ENCODE assay signal across 11 mouse cellular contexts in the genomic region with DNA sequence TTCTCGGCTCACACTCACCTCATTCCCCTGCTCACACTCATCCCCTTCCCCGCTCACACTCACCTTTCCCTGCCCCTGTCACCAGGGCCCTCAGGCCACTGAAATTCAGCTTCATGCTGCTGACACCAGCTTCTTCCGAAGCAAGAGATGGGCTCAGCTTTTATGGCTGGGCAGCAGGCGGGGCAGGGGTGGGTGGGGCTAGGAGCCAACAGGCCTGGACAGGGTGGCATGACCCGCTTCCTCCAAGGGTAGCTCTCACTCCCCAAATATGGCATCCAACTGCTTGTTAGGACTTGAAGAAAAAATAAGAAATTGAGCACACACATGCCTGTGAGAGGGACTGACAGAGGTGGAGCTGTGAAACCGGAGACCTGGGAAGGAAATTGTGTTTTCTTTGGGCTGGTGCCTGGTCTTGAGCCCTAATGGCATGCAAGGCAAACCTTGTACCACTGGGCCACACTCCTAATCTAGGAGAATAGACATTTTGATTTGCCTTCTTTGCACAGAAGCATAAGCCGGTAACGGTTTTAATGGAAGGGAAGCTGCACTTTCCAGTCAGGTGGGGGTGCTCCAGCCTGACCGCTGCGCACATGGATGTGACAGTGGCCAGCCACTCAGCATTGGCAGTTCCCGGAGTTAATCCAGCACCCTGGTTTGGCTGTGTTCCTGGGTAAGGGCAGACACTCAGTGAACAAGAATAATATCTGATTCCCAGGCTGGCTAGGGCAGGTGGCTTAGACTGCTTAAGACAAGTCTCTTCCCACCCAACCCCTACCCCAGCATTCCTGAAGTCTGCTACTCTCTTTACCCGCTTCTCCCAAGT. TPM values are rescaled to one million over a fixed set of nuclear protein-coding genes. Genes with fewer than 3 reads are reported as not detected.
A peak's percentile ranks its signal among the peaks of the same experiment; 100 is the strongest.
DNase-seq lines count a peak whose midpoint lies in the region; ATAC-seq and TF ChIP-seq lines count a peak whose summit lies in the region.
"Had no signal": no experiment of that assay in that cellular context is flagged by ENCODE, and none has a peak within 500 bp of the region (broad histone marks: within the 10 kb centered on the region; RNA-seq: fewer than 3 reads in every experiment).

A gene (minus strand): TSS at position 257 of the 823 bp plus-strand sequence.

- peak; percentile 65 for DNase-seq in kidney, adult 2 months
- DNase-seq in heart, postnatal 25 days (ENCODE audit: low spot score): no peak
- peak; percentile 56 to 68 for DNase-seq in lung, postnatal 4 days
- DNase-seq in left cerebral cortex, postnatal 4 days: no peak
- DNase-seq in liver, embryonic 11.5 days (ENCODE audit: low spot score): no peak
- no peak for DNase-seq in cerebellum, postnatal 14 days

- 55% methylated on average over 12 of the region's 12 CpGs for WGBS in kidney, adult 2 months
- 62% methylated on average over 12 of the region's 12 CpGs for WGBS in kidney, embryonic 15.5 days
- WGBS in liver, embryonic 11.5 days: 69% methylated on average over 12 of the region's 12 CpGs

- peaks cover 8% of the 10 kb centered on the region; the same call in 1 of the 2 replicates for H3K4me1 ChIP-seq in kidney, adult 2 months (ENCODE audit: control insufficient read depth, insufficient read depth, low read length)
- peaks cover 12% of the 10 kb centered on the region for H3K4me1 ChIP-seq in kidney, embryonic 15.5 days
- H3K4me1 ChIP-seq in bone marrow macrophage, adult 2 months (ENCODE audit: control insufficient read depth, insufficient read depth, low read length): peaks cover 51% of the 10 kb centered on the region
- peaks cover 7% of the 10 kb centered on the region; the same call in 1 of the 2 replicates for H3K4me1 ChIP-seq in liver, embryonic 11.5 days (replicated peaks; ENCODE audit: control insufficient read depth, insufficient read depth, low read length)
- H3K4me1 ChIP-seq: intestine, embryonic 15.5 days had no signal

- H3K9me3 ChIP-seq in kidney, embryonic 15.5 days (replicated peaks): no peaks in the 10 kb centered on the region
- no peaks in the 10 kb centered on the region for H3K9me3 ChIP-seq in liver, embryonic 11.5 days (ENCODE audit: control insufficient read depth, low read length)
- H3K9me3 ChIP-seq: intestine, embryonic 15.5 days had no signal

- H3K4me3 ChIP-seq in kidney, adult 2 months (ENCODE audit: insufficient read depth, low read depth, low read length): no peak within 1 kb of the TSS
- no peak within 1 kb of the TSS for H3K4me3 ChIP-seq in kidney, embryonic 15.5 days (replicated peaks)
- H3K4me3 ChIP-seq in bone marrow macrophage, adult 2 months (ENCODE audit: insufficient read depth, low read length): no peak within 1 kb of the TSS
- H3K4me3 ChIP-seq in liver, embryonic 11.5 days (ENCODE audit: low read depth, low read length): no peak within 1 kb of the TSS
- H3K4me3 ChIP-seq: erythroblast, embryonic 14.5 days; intestine, embryonic 15.5 days had no signal

- H3K27ac ChIP-seq in kidney, adult 2 months (ENCODE audit: insufficient read depth, low read depth, low read length): no peak within 1 kb of the TSS
- no peak within 1 kb of the TSS for H3K27ac ChIP-seq in kidney, embryonic 15.5 days
- H3K27ac ChIP-seq in bone marrow macrophage, adult 2 months (ENCODE audit: insufficient read depth, low read depth, low read length): peak within 1 kb of the TSS; percentile 70
- H3K27ac ChIP-seq in liver, embryonic 11.5 days (ENCODE audit: low read depth, low read length): no peak within 1 kb of the TSS
- H3K27ac ChIP-seq: intestine, embryonic 15.5 days had no signal

- TF ChIP-seq CTCF in kidney, adult 2 months (conservative IDR thresholded peaks at IDR 0.05; ENCODE audit: insufficient read depth, insufficient read length, low read depth, low read length): no peak
- TF ChIP-seq CTCF in bone marrow macrophage, adult 2 months (IDR thresholded peaks at IDR 0.05; ENCODE audit: low read depth, low read length): no peak

- no peak for TF ChIP-seq POLR2A in kidney, adult 2 months (IDR thresholded peaks at IDR 0.05; ENCODE audit: low read depth, low read length)
- no peak for TF ChIP-seq POLR2A in bone marrow macrophage, adult 2 months (IDR thresholded peaks at IDR 0.05; ENCODE audit: borderline replicate concordance, low read depth, low read length)

- no peaks in the 10 kb centered on the region for H3K36me3 ChIP-seq in kidney, adult 2 months (ENCODE audit: control insufficient read depth, insufficient read depth, low read length)
- H3K36me3 ChIP-seq in kidney, embryonic 15.5 days: no peaks in the 10 kb centered on the region
- no peaks in the 10 kb centered on the region for H3K36me3 ChIP-seq in liver, embryonic 11.5 days (ENCODE audit: control insufficient read depth, insufficient read depth, low read length)
- H3K36me3 ChIP-seq: intestine, embryonic 15.5 days had no signal

- H3K27me3 ChIP-seq in kidney, adult 2 months (replicated peaks; ENCODE audit: control insufficient read depth, insufficient read depth, low read length): no peaks in the 10 kb centered on the region
- H3K27me3 ChIP-seq in kidney, embryonic 15.5 days: peaks cover 4% of the 10 kb centered on the region; the same call in 1 of the 2 replicates
- peaks cover 10% of the 10 kb centered on the region for H3K27me3 ChIP-seq in liver, embryonic 11.5 days (replicated peaks; ENCODE audit: control insufficient read depth, insufficient read depth, low read length)
- H3K27me3 ChIP-seq: intestine, embryonic 15.5 days had no signal

- no peak within 1 kb of the TSS for H3K9ac ChIP-seq in kidney, embryonic 15.5 days
- H3K9ac ChIP-seq in liver, embryonic 11.5 days (ENCODE audit: low read depth, low read length): no peak within 1 kb of the TSS
- H3K9ac ChIP-seq: intestine, embryonic 15.5 days had no signal

- no peak for ATAC-seq in kidney, embryonic 15.5 days (replicated peaks; ENCODE audit: low FRiP score)
- ATAC-seq in liver, embryonic 11.5 days (replicated peaks; ENCODE audit: low FRiP score): no peak
- ATAC-seq: intestine, embryonic 15.5 days had no signal

- intact Hi-C loops in heart, postnatal 25 days (cut with DNase I): no loop called here
- intact Hi-C loops in left cerebral cortex, postnatal 4 days (cut with DNase I): no loop called here

- no peak within 1 kb of the TSS for H3K4me2 ChIP-seq in kidney, embryonic 15.5 days
- no peak within 1 kb of the TSS for H3K4me2 ChIP-seq in liver, embryonic 11.5 days
- H3K4me2 ChIP-seq: intestine, embryonic 15.5 days had no signal

RNA-seq across cellular contexts. Expression of the gene that starts here (rescaled TPM):
- polyA plus RNA-seq in kidney, adult 2 months (2012; rRNA removed): 31.3 and 45.3 TPM in 2 replicates
- 2.4 and 3.4 TPM in 2 replicates for polyA plus RNA-seq in kidney, embryonic 15.5 days (2015; fragmentation: Nextera tagmentation; extraction: Ambion mirVana)
- polyA plus RNA-seq in bone marrow macrophage, adult 2 months (2012; ENCODE audit: insufficient read depth, insufficient read length, missing spikeins): 57.0 and 81.4 TPM in 2 replicates
- 10 to 100 TPM; 16.7 to 22.1 TPM for total RNA-seq in heart, postnatal 25 days (2021)
- total RNA-seq in left cerebral cortex, postnatal 4 days (2021): 1 to 10 TPM; 2.9 to 3.0 TPM
- 0.22 and 0.32 TPM in 2 replicates for polyA plus RNA-seq in liver, embryonic 11.5 days (2014; fragmentation: Nextera tagmentation; extraction: Ambion mirVana)
- total RNA-seq: ES-E14 had no signal
- polyA plus RNA-seq: erythroblast, embryonic 14.5 days had no signal

Comparison
In these comparisons a context has a peak if more than half of its experiments do, and no peak if none do; other contexts are left out.
1. RNA of the gene that starts here (total RNA-seq): 16.7 to 22.1 TPM in heart, postnatal 25 days; 2.9 to 3.0 TPM in left cerebral cortex, postnatal 4 days; every median in the first group is over 4 times any median in the second.
2. DNase-seq: peak in kidney, adult 2 months (single experiment) and lung, postnatal 4 days (2 of 2); none in heart, postnatal 25 days (single experiment), left cerebral cortex, postnatal 4 days (single experiment), liver, embryonic 11.5 days (single experiment) and cerebellum, postnatal 14 days (0 of 2).